Mouse (Mus musculus) heart, embryonic 14.5 days (tissue): ENCODE data around the gene H2-T23. TPM values are rescaled to one million over a fixed set of nuclear protein-coding genes. Genes with fewer than 3 reads are reported as not detected.

Source experiments
- ATAC-seq: fragments of 200-750 bp; cut with Nextera tagmentation; 2 replicates; pipeline ENCODE4 v1.8.0; 2017; ENCODE audit warnings: low read depth, moderate TSS enrichment; ENCODE audit not compliant: insufficient number of reproducible peaks, insufficient read depth, low FRiP score
- H3K27ac ChIP-seq, 2 experiments: fragments of 200-500 bp in 1 of 2; fragments of 300-500 bp in 1 of 2; sonication (generic) in 1 of 2; replicated peaks in 1 of 2; 2 replicates each; pipeline ENCODE4 v1.5.1; 2012 to 2014; ENCODE audit warnings: low read depth in 2 of 2, low read length in 2 of 2, control low read depth in 1 of 2, mild to moderate bottlenecking in 1 of 2, mixed read lengths in 1 of 2; ENCODE audit not compliant: control insufficient read depth in 1 of 2, insufficient read depth in 1 of 2
- H3K27me3 ChIP-seq: fragments of 300-500 bp; sonication (generic); 2 replicates; pipeline ENCODE4 v1.6.1; 2014; ENCODE audit warnings: mild to moderate bottlenecking, low read length, control low read depth; ENCODE audit not compliant: control insufficient read depth, insufficient read depth
- H3K36me3 ChIP-seq: fragments of 300-500 bp; sonication (generic); 2 replicates; pipeline ENCODE4 v1.6.1; 2014; ENCODE audit warnings: mild to moderate bottlenecking, control low read depth, low read length, mixed read lengths; ENCODE audit not compliant: control insufficient read depth, insufficient read depth
- H3K4me1 ChIP-seq, 2 experiments: fragments of 200-500 bp in 1 of 2; fragments of 300-500 bp in 1 of 2; sonication (generic) in 1 of 2; 2 replicates each; pipeline ENCODE4 v1.6.1; 2012 to 2014; ENCODE audit warnings: low read length in 2 of 2, control low read depth in 1 of 2, mixed read lengths in 1 of 2; ENCODE audit not compliant: control insufficient read depth in 2 of 2, insufficient read depth in 2 of 2
- H3K4me2 ChIP-seq: fragments of 300-500 bp; sonication (generic); 2 replicates; pipeline ENCODE4 v1.6.1; 2014; ENCODE audit warnings: mild to moderate bottlenecking, low read length
- H3K4me3 ChIP-seq, 2 experiments: fragments of 200-500 bp in 1 of 2; fragments of 300-500 bp in 1 of 2; sonication (generic) in 1 of 2; 2 replicates each; pipeline ENCODE4 v1.5.1; 2012 to 2014; ENCODE audit warnings: low read length in 2 of 2, mild to moderate bottlenecking in 2 of 2, control low read depth in 1 of 2, low read depth in 1 of 2, moderate library complexity in 1 of 2; ENCODE audit not compliant: control insufficient read depth in 1 of 2, insufficient read depth in 1 of 2
- H3K9ac ChIP-seq: fragments of 300-500 bp; sonication (generic); 2 replicates; pipeline ENCODE4 v1.6.1; 2014; ENCODE audit warnings: mild to moderate bottlenecking, low read length
- H3K9me3 ChIP-seq: fragments of 300-500 bp; sonication (generic); 2 replicates; pipeline ENCODE4 v1.6.1; 2016; ENCODE audit warnings: low read length, control low read depth; ENCODE audit not compliant: control insufficient read depth
- WGBS: fragments of 180-500 bp; shearing (Covaris S2); extraction: QIAGEN DNeasy Blood & Tissue Kit; methylation state at CpG from one replicate; pipeline ENCODE4 v1.1.7; 2014; 5-methylcytosine and 5-hydroxymethylcytosine counted together
- polyA plus RNA-seq: library from polyadenylated mRNA; unstranded; fragments of >200 nt; fragmentation: Nextera tagmentation; extraction: Ambion mirVana; gene quantifications from 2 replicates; pipeline ENCODE4 v1.2.1, GENCODE M21; 2014

Gene H2-T23
- polyA plus RNA-seq, 1 experiment from 2014 or later = 4.4 TPM

- H3K36me3 ChIP-seq = no peaks in the 10 kb centered on the region
- peaks cover 0 to 14% of the 10 kb centered on the region in 2 experiments; a peak in 3 of 4 replicates for H3K4me1 ChIP-seq
- no peak for ATAC-seq
- no peak overlapping the region; the same call in 1 of the 2 replicates for H3K9ac ChIP-seq
- H3K27ac ChIP-seq = no peak overlapping the region
- H3K4me2 ChIP-seq = 0 out of 2 replicates have a peak overlapping the region, but pooled peaks have one; percentile 16
- H3K9me3 ChIP-seq = no peaks in the 10 kb centered on the region
- H3K27me3 ChIP-seq = no peaks in the 10 kb centered on the region
- no peak overlapping the region for H3K4me3 ChIP-seq
- WGBS = 62% methylated on average over 12 of the region's 12 CpGs
These were observed 34.7 kb downstream of the H2-T23 start for GRCm38 (mm10) chr17:35997713-35998510.

- Histone ChIP-seq H3K36me3 (no peaks in the 10 kb centered on the region), H3K27me3 (no peaks in the 10 kb centered on the region), H3K9me3 (no peaks in the 10 kb centered on the region), H3K4me3 (no peak overlapping the region), H3K27ac (no peak overlapping the region), H3K9ac (no peak overlapping the region), H3K4me1 (peaks cover 0 to 14% of the 10 kb centered on the region in 2 experiments; a peak in 3 of 4 replicates), H3K4me2 (no peak overlapping the region)
- 4% methylated on average over 11 of the region's 11 CpGs for WGBS
- ATAC-seq = peak; percentile 38
These were observed 35.7 kb downstream of the H2-T23 start for GRCm38 (mm10) chr17:35996949-35997348.

- peak overlapping the region; percentile 78 for H3K9ac ChIP-seq
- H3K27ac ChIP-seq = peak overlapping the region in 1 of 2 experiments; percentile 46; a peak in 1 of 4 replicates
- peaks cover 0 to 14% of the 10 kb centered on the region in 2 experiments; a peak in 3 of 4 replicates for H3K4me1 ChIP-seq
- no peak for ATAC-seq
- H3K4me2 ChIP-seq = peak overlapping the region; percentile 78
- no peaks in the 10 kb centered on the region for H3K27me3 ChIP-seq
- H3K36me3 ChIP-seq = peaks cover 2% of the 10 kb centered on the region; the same call in 1 of the 2 replicates
- peak overlapping the region; percentile 51 to 61 for H3K4me3 ChIP-seq
- WGBS = 3% methylated on average over 14 of the region's 14 CpGs
- H3K9me3 ChIP-seq = no peaks in the 10 kb centered on the region
These were observed 37.8 kb downstream of the H2-T23 start for GRCm38 (mm10) chr17:35994879-35995240.

- Histone ChIP-seq H3K27ac (peak overlapping the region; percentile 34 to 46), H3K4me3 (peak overlapping the region; percentile 51 to 61), H3K36me3 (peaks cover 7% of the 10 kb centered on the region; the same call in 1 of the 2 replicates), H3K4me2 (peak overlapping the region; percentile 78), H3K9ac (peak overlapping the region; percentile 78), H3K9me3 (no peaks in the 10 kb centered on the region), H3K27me3 (no peaks in the 10 kb centered on the region), H3K4me1 (peaks cover 0 to 14% of the 10 kb centered on the region in 2 experiments; a peak in 3 of 4 replicates)
- peak; percentile 47; the same call in 1 of the 2 replicates for ATAC-seq
- WGBS = 4% methylated on average over 31 of the region's 31 CpGs
These were observed 38.3 kb downstream of the H2-T23 start for GRCm38 (mm10) chr17:35994175-35994878.

- Histone ChIP-seq H3K4me2 (peak overlapping the region; percentile 78), H3K9ac (no peak overlapping the region), H3K4me3 (peak overlapping the region in 1 of 2 experiments; percentile 61; a peak in 2 of 4 replicates), H3K36me3 (peaks cover 14% of the 10 kb centered on the region), H3K27me3 (no peaks in the 10 kb centered on the region), H3K4me1 (peaks cover 0 to 14% of the 10 kb centered on the region in 2 experiments; a peak in 3 of 4 replicates), H3K9me3 (no peaks in the 10 kb centered on the region), H3K27ac (no peak overlapping the region)
- 6% methylated on average over 17 of the region's 17 CpGs for WGBS
- ATAC-seq = peak; percentile 40
These were observed 39.0 kb downstream of the H2-T23 start for GRCm38 (mm10) chr17:35993675-35994074.

GRCm38 (mm10) chr17:35991781-35992180 is 40.9 kb downstream of the H2-T23 start:
- Histone ChIP-seq H3K9me3 (no peaks in the 10 kb centered on the region), H3K4me1 (peaks cover 0 to 7% of the 10 kb centered on the region in 2 experiments; a peak in 3 of 4 replicates), H3K36me3 (peaks cover 33% of the 10 kb centered on the region), H3K27ac (no peak overlapping the region), H3K9ac (no peak overlapping the region), H3K4me2 (no peak overlapping the region), H3K4me3 (no peak overlapping the region), H3K27me3 (no peaks in the 10 kb centered on the region)
- 29% methylated on average over 10 of the region's 10 CpGs for WGBS
- no peak for ATAC-seq

GRCm38 (mm10) chr17:35981776-35982175 is 50.9 kb downstream of the H2-T23 start:
- H3K4me3 ChIP-seq = no peak overlapping the region
- H3K4me2 ChIP-seq = no peak overlapping the region
- H3K36me3 ChIP-seq = peaks cover 55% of the 10 kb centered on the region
- H3K4me1 ChIP-seq = peaks cover 11 to 13% of the 10 kb centered on the region in 2 experiments
- H3K27ac ChIP-seq = no peak overlapping the region
- H3K9ac ChIP-seq = peak overlapping the region; percentile 0; the same call in 1 of the 2 replicates
- no peak for ATAC-seq
- no peaks in the 10 kb centered on the region for H3K9me3 ChIP-seq
- WGBS = 90% methylated on average over 9 of the region's 9 CpGs
- no peaks in the 10 kb centered on the region for H3K27me3 ChIP-seq
